Mouse (Mus musculus): ENCODE measurements around the gene Arih1. TPM values are rescaled to one million over a fixed set of nuclear protein-coding genes. Genes with fewer than 3 reads are reported as not detected.

Arih1 gene
- total RNA-seq (2012; rRNA removed) (46.5 and 47.6 TPM in 2 replicates), polyA plus RNA-seq (2012; ENCODE audit: insufficient read depth in 1 of 2, insufficient read length in 2 of 2, low read depth in 1 of 2, low replicate concordance in 2 of 2, missing spikeins in 1 of 2) (10 to 100 TPM; 48.4 to 60.4 TPM)

DNA sequence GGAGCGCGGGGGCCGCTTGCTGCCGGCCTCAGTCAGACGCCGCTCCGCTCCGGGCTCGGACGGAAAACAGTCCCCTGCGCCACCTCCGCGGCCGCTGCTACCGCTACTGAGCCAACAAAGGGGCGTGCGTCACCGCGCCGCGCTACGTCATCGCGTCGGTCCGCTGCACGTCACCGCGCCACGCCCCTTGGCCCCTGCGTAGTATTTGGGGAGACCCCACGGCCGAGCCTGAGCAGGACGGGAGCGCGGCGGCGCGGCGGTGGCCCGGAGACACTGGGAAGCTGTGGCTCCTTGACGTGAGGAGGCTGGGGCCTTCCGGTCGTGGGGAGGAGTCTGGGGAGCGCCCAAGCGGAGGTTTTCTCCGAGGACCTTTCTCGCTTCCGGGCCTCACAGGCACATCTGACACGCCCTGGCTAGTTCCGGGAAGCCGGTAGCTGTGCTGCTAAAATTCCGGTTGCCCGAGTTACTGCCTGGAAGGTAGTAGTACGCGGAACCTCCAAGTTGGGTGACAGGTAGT is at the start of gene Arih1:
TSS of gene Arih1 (minus strand) at position 70 of the 517 bp plus-strand sequence.
- peak within 1 kb of the TSS; percentile 87 for H3K27ac ChIP-seq (ENCODE audit: control insufficient read depth, low read depth, low read length)
- peak within 1 kb of the TSS; percentile 94 for H3K9ac ChIP-seq (ENCODE audit: control insufficient read depth, low read depth, low read length, poor library complexity, severe bottlenecking)
- H3K36me3 ChIP-seq (ENCODE audit: control insufficient read depth in 1 of 2, insufficient read depth in 2 of 2, low read length in 2 of 2): peaks cover 0 to 24% of the 10 kb centered on the region in 2 experiments; a peak in 3 of 4 replicates
- H3K9me3 ChIP-seq (replicated peaks; ENCODE audit: insufficient read depth, low read length): no peaks in the 10 kb centered on the region
- peaks cover 2 to 5% of the 10 kb centered on the region in 2 experiments for H3K4me1 ChIP-seq (ENCODE audit: control insufficient read depth in 1 of 2, insufficient read depth in 2 of 2, low read length in 2 of 2)
- H3K4me3 ChIP-seq (ENCODE audit: control insufficient read depth in 1 of 2, insufficient read depth in 1 of 2, low read depth in 2 of 2, low read length in 2 of 2): peak within 1 kb of the TSS; percentile 76 to 94
- H3K27me3 ChIP-seq (ENCODE audit: control insufficient read depth in 1 of 2, insufficient read depth in 2 of 2, low read length in 2 of 2): no peaks in the 10 kb centered on the region; a peak in 2 of 4 replicates
- H3K79me2 ChIP-seq (ENCODE audit: control insufficient read depth, insufficient read depth, low read length, poor library complexity): peaks cover 39% of the 10 kb centered on the region
- DNase-seq (ENCODE audit: low read depth, low spot score): peak; percentile 99
- TF ChIP-seq MYC (IDR thresholded peaks at IDR 0.05; ENCODE audit: low read depth, low read length) (no peak; the same call in 1 of the 2 replicates), HCFC1 (IDR thresholded peaks at IDR 0.05; ENCODE audit: low read depth, low read length) (peak; percentile 86), UBTF (IDR thresholded peaks at IDR 0.05; ENCODE audit: borderline replicate concordance, insufficient read depth, low read depth, low read length) (0 out of 2 replicates have a peak, but pooled peaks have one; percentile 79), USF2 (IDR thresholded peaks at IDR 0.05; ENCODE audit: borderline replicate concordance in 1 of 2, insufficient read depth in 1 of 2, low read depth in 1 of 2, low read length in 2 of 2) (no peak), EP300 (IDR thresholded peaks at IDR 0.05; ENCODE audit: low read depth in 1 of 2, low read length in 2 of 2) (no peak; a peak in 2 of 4 replicates), CTCF (IDR thresholded peaks at IDR 0.05 in 2 of 3, conservative IDR thresholded peaks at IDR 0.05 in 1 of 3; ENCODE audit: control insufficient read depth in 1 of 3, insufficient read depth in 1 of 3, low read depth in 2 of 3, low read length in 3 of 3, poor library complexity in 1 of 3, severe bottlenecking in 1 of 3) (no peak), POLR2AphosphoS5 (IDR thresholded peaks at IDR 0.05; ENCODE audit: borderline replicate concordance, low read depth, low read length) (no peak), NELFE (IDR thresholded peaks at IDR 0.05; ENCODE audit: low read depth, low read length) (peak; percentile 80), GATA1 (IDR thresholded peaks at IDR 0.05; ENCODE audit: low read depth, low read length) (no peak), TCF12 (IDR thresholded peaks at IDR 0.05; ENCODE audit: low read depth, low read length) (peak; percentile 79), MEF2A (IDR thresholded peaks at IDR 0.05; ENCODE audit: extremely low read depth, insufficient replicate concordance, low read depth, low read length, poor library complexity, severe bottlenecking) (no peak), MAX (IDR thresholded peaks at IDR 0.05; ENCODE audit: low read length) (no peak), POLR2A (IDR thresholded peaks at IDR 0.05; ENCODE audit: control insufficient read depth in 1 of 2, insufficient read depth in 1 of 2, low read depth in 1 of 2, low read length in 2 of 2, poor library complexity in 1 of 2) (peak; percentile 54 to 91; a peak in 3 of 4 replicates), KAT2A (conservative IDR thresholded peaks at IDR 0.05; ENCODE audit: low read depth, low read length) (peak; percentile 64; the same call in 1 of the 2 replicates), BHLHE40 (IDR thresholded peaks at IDR 0.05; ENCODE audit: borderline replicate concordance, low read depth, low read length) (no peak), JUND (IDR thresholded peaks at IDR 0.05; ENCODE audit: low read depth, low read length) (no peak), ELF1 (IDR thresholded peaks at IDR 0.05; ENCODE audit: low read depth, low read length) (peak; percentile 88), MXI1 (IDR thresholded peaks at IDR 0.05; ENCODE audit: low read depth, low read length) (peak; percentile 76), MAZ (IDR thresholded peaks at IDR 0.05; ENCODE audit: low read depth, low read length) (no peak), MAFK (IDR thresholded peaks at IDR 0.05; ENCODE audit: borderline replicate concordance, low read depth, low read length) (no peak), ZMIZ1 (IDR thresholded peaks at IDR 0.05; ENCODE audit: low read depth, low read length) (peak; percentile 70; the same call in 1 of the 2 replicates), CHD2 (IDR thresholded peaks at IDR 0.05; ENCODE audit: low read length) (no peak), MYB (IDR thresholded peaks at IDR 0.05; ENCODE audit: low read depth, low read length) (no peak), ZKSCAN1 (IDR thresholded peaks at IDR 0.05; ENCODE audit: low read depth, low read length) (no peak), RCOR1 (IDR thresholded peaks at IDR 0.05; ENCODE audit: low read depth, low read length) (no peak), GABPA (IDR thresholded peaks at IDR 0.05; ENCODE audit: low read depth, low read length) (peak; percentile 64; the same call in 1 of the 2 replicates), TAL1 (IDR thresholded peaks at IDR 0.05; ENCODE audit: low read length) (no peak), ZC3H11A (IDR thresholded peaks at IDR 0.05; ENCODE audit: low read depth, low read length) (no peak), SMC3 (IDR thresholded peaks at IDR 0.05; ENCODE audit: low read depth, low read length) (no peak), ZNF384 (IDR thresholded peaks at IDR 0.05; ENCODE audit: low read depth, low read length) (no peak), SIN3A (IDR thresholded peaks at IDR 0.05; ENCODE audit: low read length) (peak; percentile 51), ETS1 (IDR thresholded peaks at IDR 0.05; ENCODE audit: low read depth, low read length) (peak; percentile 80), USF1 (IDR thresholded peaks at IDR 0.05; ENCODE audit: low read depth, low read length) (no peak), TBP (IDR thresholded peaks at IDR 0.05; ENCODE audit: low read depth, low read length) (peak; percentile 58; the same call in 1 of the 2 replicates), NRF1 (IDR thresholded peaks at IDR 0.05; ENCODE audit: insufficient read depth, low read depth, low read length, poor library complexity, severe bottlenecking) (peak; percentile 63), CHD1 (IDR thresholded peaks at IDR 0.05; ENCODE audit: low read depth, low read length) (no peak)

Data from MEL (cell line).